Mouse (Mus musculus): ENCODE data around the gene Stxbp4. TPM values are rescaled to one million over a fixed set of nuclear protein-coding genes. Genes with fewer than 3 reads are reported as not detected.

The Stxbp4 gene
- polyA plus RNA-seq, 1 experiment, result 23.3 TPM

DNA sequence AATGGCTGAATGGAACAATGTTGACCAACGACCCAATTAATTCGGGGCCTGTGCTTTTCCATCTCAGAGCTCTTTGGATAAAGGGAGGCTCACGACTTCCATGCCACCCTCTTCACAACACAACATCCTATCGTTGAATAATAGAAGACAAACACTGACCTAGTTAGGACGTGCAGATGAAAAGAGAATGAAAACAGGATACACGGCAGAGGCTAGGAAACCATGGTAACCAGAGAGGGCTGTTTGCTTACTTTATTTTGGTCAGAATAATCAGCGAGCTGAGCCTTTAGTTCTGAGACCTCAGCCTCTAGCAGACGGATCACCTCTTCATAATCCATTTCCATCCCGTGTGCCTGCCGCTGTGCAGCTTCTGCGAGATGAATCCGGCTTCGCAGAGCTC, 89.3 kb downstream of the Stxbp4 start:
- Histone ChIP-seq H3K27ac (ENCODE audit: insufficient read depth, low read length) (no peak overlapping the region), H3K4me3 (ENCODE audit: insufficient read depth, low read length) (no peak overlapping the region), H3K4me1 (ENCODE audit: control insufficient read depth, insufficient read depth, low read length) (no peaks in the 10 kb centered on the region)
- no peak for TF ChIP-seq POLR2A (IDR thresholded peaks at IDR 0.05; ENCODE audit: low read depth, low read length)
- TF ChIP-seq CTCF (IDR thresholded peaks at IDR 0.05; ENCODE audit: borderline replicate concordance, insufficient read depth, low read length), result no peak

GRCm38 (mm10) chr11:90538636-90539263, 99.1 kb downstream of the Stxbp4 start:
- Histone ChIP-seq H3K4me3 (ENCODE audit: insufficient read depth, low read length) (no peak overlapping the region), H3K4me1 (ENCODE audit: control insufficient read depth, insufficient read depth, low read length) (no peaks in the 10 kb centered on the region), H3K27ac (ENCODE audit: insufficient read depth, low read length) (no peak overlapping the region)
- TF ChIP-seq CTCF (IDR thresholded peaks at IDR 0.05; ENCODE audit: borderline replicate concordance, insufficient read depth, low read length) (no peak), POLR2A (IDR thresholded peaks at IDR 0.05; ENCODE audit: low read depth, low read length) (no peak)

DNA sequence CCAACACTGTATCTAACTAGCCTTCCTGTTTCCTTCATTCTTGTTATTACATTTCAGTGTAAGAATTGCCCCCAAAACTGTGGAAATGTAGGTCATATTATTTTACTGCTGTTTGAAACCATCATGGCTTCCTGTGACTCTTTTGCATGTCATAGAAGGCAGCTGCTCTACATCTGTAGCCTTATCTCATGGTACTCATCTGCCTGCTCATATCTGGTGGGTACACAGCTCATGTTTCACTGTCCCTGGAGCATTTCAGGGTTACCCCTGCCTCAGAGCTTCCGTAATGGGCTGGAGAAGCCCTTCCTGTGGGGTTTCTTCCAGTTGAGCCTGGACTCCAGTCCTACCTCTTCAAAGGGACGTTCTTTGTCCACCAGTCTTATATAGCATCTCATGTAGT, 112.6 kb downstream of the Stxbp4 start:
- TF ChIP-seq CTCF (IDR thresholded peaks at IDR 0.05; ENCODE audit: borderline replicate concordance, insufficient read depth, low read length), result no peak
- no peak for TF ChIP-seq POLR2A (IDR thresholded peaks at IDR 0.05; ENCODE audit: low read depth, low read length)
- H3K27ac ChIP-seq (ENCODE audit: insufficient read depth, low read length), result no peak overlapping the region
- no peaks in the 10 kb centered on the region for H3K4me1 ChIP-seq (ENCODE audit: control insufficient read depth, insufficient read depth, low read length)
- no peak overlapping the region for H3K4me3 ChIP-seq (ENCODE audit: insufficient read depth, low read length)

GRCm38 (mm10) chr11:90521040-90521439, 116.8 kb downstream of the Stxbp4 start:
- Histone ChIP-seq H3K27ac (ENCODE audit: insufficient read depth, low read length) (no peak overlapping the region), H3K4me1 (ENCODE audit: control insufficient read depth, insufficient read depth, low read length) (no peaks in the 10 kb centered on the region), H3K4me3 (ENCODE audit: insufficient read depth, low read length) (no peak overlapping the region)
- TF ChIP-seq CTCF (IDR thresholded peaks at IDR 0.05; ENCODE audit: borderline replicate concordance, insufficient read depth, low read length) (no peak), POLR2A (IDR thresholded peaks at IDR 0.05; ENCODE audit: low read depth, low read length) (no peak)

- Histone ChIP-seq H3K4me1 (ENCODE audit: control insufficient read depth, insufficient read depth, low read length) (no peaks in the 10 kb centered on the region), H3K4me3 (ENCODE audit: insufficient read depth, low read length) (no peak overlapping the region), H3K27ac (ENCODE audit: insufficient read depth, low read length) (no peak overlapping the region)
- TF ChIP-seq POLR2A (IDR thresholded peaks at IDR 0.05; ENCODE audit: low read depth, low read length) (no peak), CTCF (IDR thresholded peaks at IDR 0.05; ENCODE audit: borderline replicate concordance, insufficient read depth, low read length) (no peak)
These were observed 120.1 kb downstream of the Stxbp4 start for GRCm38 (mm10) chr11:90517750-90518149.

GRCm38 (mm10) chr11:90512538-90513219, 125.2 kb downstream of the Stxbp4 start:
- Histone ChIP-seq H3K4me1 (ENCODE audit: control insufficient read depth, insufficient read depth, low read length) (no peaks in the 10 kb centered on the region), H3K27ac (ENCODE audit: insufficient read depth, low read length) (no peak overlapping the region), H3K4me3 (ENCODE audit: insufficient read depth, low read length) (no peak overlapping the region)
- no peak for TF ChIP-seq POLR2A (IDR thresholded peaks at IDR 0.05; ENCODE audit: low read depth, low read length)
- TF ChIP-seq CTCF (IDR thresholded peaks at IDR 0.05; ENCODE audit: borderline replicate concordance, insufficient read depth, low read length), result no peak

GRCm38 (mm10) chr11:90501846-90502245, 136.0 kb downstream of the Stxbp4 start:
- no peak for TF ChIP-seq CTCF (IDR thresholded peaks at IDR 0.05; ENCODE audit: borderline replicate concordance, insufficient read depth, low read length)
- TF ChIP-seq POLR2A (IDR thresholded peaks at IDR 0.05; ENCODE audit: low read depth, low read length), result no peak
- Histone ChIP-seq H3K4me1 (ENCODE audit: control insufficient read depth, insufficient read depth, low read length) (no peaks in the 10 kb centered on the region), H3K27ac (ENCODE audit: insufficient read depth, low read length) (no peak overlapping the region), H3K4me3 (ENCODE audit: insufficient read depth, low read length) (no peak overlapping the region)

DNA sequence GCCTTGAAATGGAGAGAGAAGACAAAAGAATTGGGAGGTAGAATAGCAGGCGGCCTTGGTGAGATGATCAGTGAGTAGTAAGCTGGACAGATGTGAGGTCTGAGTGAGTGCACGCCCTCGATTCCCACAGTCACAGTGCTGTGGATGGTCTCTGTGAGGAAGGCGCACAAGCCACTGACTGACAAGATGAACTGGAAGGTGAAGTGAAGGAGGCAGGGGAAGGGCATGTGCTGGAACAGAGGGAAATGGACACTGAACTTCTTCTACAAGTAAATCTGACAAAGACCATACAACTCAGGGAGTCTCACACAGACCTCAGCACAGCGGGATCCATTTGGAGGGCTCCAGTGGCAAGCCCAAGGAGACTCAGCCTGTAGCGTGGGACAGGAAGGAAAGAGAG, 138.0 kb downstream of the Stxbp4 start:
- Histone ChIP-seq H3K4me3 (ENCODE audit: insufficient read depth, low read length) (no peak overlapping the region), H3K4me1 (ENCODE audit: control insufficient read depth, insufficient read depth, low read length) (no peaks in the 10 kb centered on the region), H3K27ac (ENCODE audit: insufficient read depth, low read length) (no peak overlapping the region)
- no peak for TF ChIP-seq CTCF (IDR thresholded peaks at IDR 0.05; ENCODE audit: borderline replicate concordance, insufficient read depth, low read length)
- TF ChIP-seq POLR2A (IDR thresholded peaks at IDR 0.05; ENCODE audit: low read depth, low read length), result no peak

- no peaks in the 10 kb centered on the region for H3K4me1 ChIP-seq (ENCODE audit: control insufficient read depth, insufficient read depth, low read length)
- H3K4me3 ChIP-seq (ENCODE audit: insufficient read depth, low read length), result no peak overlapping the region
- H3K27ac ChIP-seq (ENCODE audit: insufficient read depth, low read length), result no peak overlapping the region
- no peak for TF ChIP-seq CTCF (IDR thresholded peaks at IDR 0.05; ENCODE audit: borderline replicate concordance, insufficient read depth, low read length)
- TF ChIP-seq POLR2A (IDR thresholded peaks at IDR 0.05; ENCODE audit: low read depth, low read length), result no peak
These were observed 139.4 kb downstream of the Stxbp4 start for GRCm38 (mm10) chr11:90498461-90498860.

GRCm38 (mm10) chr11:90494981-90495380, 142.9 kb downstream of the Stxbp4 start:
- Histone ChIP-seq H3K4me3 (ENCODE audit: insufficient read depth, low read length) (no peak overlapping the region), H3K27ac (ENCODE audit: insufficient read depth, low read length) (no peak overlapping the region), H3K4me1 (ENCODE audit: control insufficient read depth, insufficient read depth, low read length) (no peaks in the 10 kb centered on the region)
- TF ChIP-seq POLR2A (IDR thresholded peaks at IDR 0.05; ENCODE audit: low read depth, low read length) (no peak), CTCF (IDR thresholded peaks at IDR 0.05; ENCODE audit: borderline replicate concordance, insufficient read depth, low read length) (no peak)

Measured in embryonic fibroblast, embryonic 13.5 days (primary cell).